Mouse (Mus musculus) hindbrain, embryonic 15.5 days (tissue): ENCODE measurements around the gene Phip. TPM values are rescaled to one million over a fixed set of nuclear protein-coding genes. Genes with fewer than 3 reads are reported as not detected.

Experiments
- ATAC-seq: fragments of 200-750 bp; cut with Nextera tagmentation; 2 replicates; pipeline ENCODE4 v1.8.0; 2017; ENCODE audit warnings: low read depth, moderate number of reproducible peaks, moderate TSS enrichment; ENCODE audit not compliant: low FRiP score
- H3K27ac ChIP-seq: fragments of 300-500 bp; sonication (generic); replicated peaks from 2 replicates; pipeline ENCODE4 v1.5.1; 2015; ENCODE audit warnings: mild to moderate bottlenecking, inconsistent platforms
- H3K27me3 ChIP-seq: fragments of 300-500 bp; sonication (generic); 2 replicates; pipeline ENCODE4 v1.6.1; 2015; ENCODE audit warnings: control low read depth, inconsistent platforms
- H3K36me3 ChIP-seq: fragments of 300-500 bp; sonication (generic); 2 replicates; pipeline ENCODE4 v1.6.1; 2015; ENCODE audit warnings: control low read depth, inconsistent platforms
- H3K4me1 ChIP-seq: fragments of 300-500 bp; sonication (generic); replicated peaks from 2 replicates; pipeline ENCODE4 v1.6.1; 2015; ENCODE audit warnings: control low read depth, inconsistent platforms
- H3K4me2 ChIP-seq: fragments of 300-500 bp; sonication (generic); 2 replicates; pipeline ENCODE4 v1.6.1; 2015; ENCODE audit warnings: moderate library complexity, mild to moderate bottlenecking, inconsistent platforms
- H3K4me3 ChIP-seq: fragments of 300-500 bp; sonication (generic); 2 replicates; pipeline ENCODE4 v1.5.1; 2015; ENCODE audit warnings: mild to moderate bottlenecking, inconsistent platforms
- H3K9ac ChIP-seq: fragments of 300-500 bp; sonication (generic); 2 replicates; pipeline ENCODE4 v1.6.1; 2015; ENCODE audit warnings: inconsistent platforms
- H3K9me3 ChIP-seq: fragments of 300-500 bp; sonication (generic); 2 replicates; pipeline ENCODE4 v1.6.1; 2016; ENCODE audit warnings: control low read depth, inconsistent platforms
- WGBS: fragments of 180-500 bp; shearing (Covaris S2); methylation state at CpG from one replicate; pipeline ENCODE4 v1.1.7; 2015; 5-methylcytosine and 5-hydroxymethylcytosine counted together
- polyA plus RNA-seq: library from polyadenylated mRNA; unstranded; fragments of >200 nt; fragmentation: Nextera tagmentation; extraction: Ambion mirVana; gene quantifications from 2 replicates; pipeline ENCODE4 v1.2.1, GENCODE M21; 2015

Gene Phip
- polyA plus RNA-seq, 1 experiment from 2014 or later = 78.7 TPM

- H3K9me3 ChIP-seq = no peaks in the 10 kb centered on the region
- no peaks in the 10 kb centered on the region for H3K27me3 ChIP-seq
- H3K36me3 ChIP-seq = peaks cover 4% of the 10 kb centered on the region; the same call in 1 of the 2 replicates
- H3K9ac ChIP-seq = no peak overlapping the region
- H3K4me2 ChIP-seq = no peak overlapping the region
- peaks cover 10% of the 10 kb centered on the region for H3K4me1 ChIP-seq
- ATAC-seq = no peak
- H3K27ac ChIP-seq = no peak overlapping the region
- no peak overlapping the region for H3K4me3 ChIP-seq
- WGBS = 93% methylated on average over 6 of the region's 6 CpGs
These were observed 148.9 kb downstream of the Phip start for GRCm38 (mm10) chr9:82826426-82826825.

Other genes starting within 250 kb of the Phip start
- 33.6 and 35.8 TPM in 2 replicates for gene Irak1bp1, start 146.0 kb downstream of the Phip start, polyA plus RNA-seq
- gene Hmgn3, start 171.2 kb upstream of the Phip start, polyA plus RNA-seq = 155 and 161 TPM in 2 replicates